Mouse (Mus musculus) brain, embryonic 14.5 days (tissue): ENCODE results near the gene Daglb.

ENCODE experiments used
- CTCF ChIP-seq: fragments of 200-500 bp; IDR thresholded peaks from 2 replicates; pipeline ENCODE4 v1.5.1; 2012; ENCODE audit warnings: inconsistent platforms, mild to moderate bottlenecking, moderate library complexity, borderline replicate concordance; ENCODE audit not compliant: insufficient read depth, insufficient read length; ENCODE audit errors: extremely low read depth
- POLR2A ChIP-seq: fragments of 200-500 bp; IDR thresholded peaks from 2 replicates; pipeline ENCODE4 v1.6.1; 2012; ENCODE audit warnings: mild to moderate bottlenecking, inconsistent platforms, borderline replicate concordance; ENCODE audit not compliant: poor library complexity, insufficient read depth, insufficient read length, severe bottlenecking; ENCODE audit errors: extremely low read depth

DNA sequence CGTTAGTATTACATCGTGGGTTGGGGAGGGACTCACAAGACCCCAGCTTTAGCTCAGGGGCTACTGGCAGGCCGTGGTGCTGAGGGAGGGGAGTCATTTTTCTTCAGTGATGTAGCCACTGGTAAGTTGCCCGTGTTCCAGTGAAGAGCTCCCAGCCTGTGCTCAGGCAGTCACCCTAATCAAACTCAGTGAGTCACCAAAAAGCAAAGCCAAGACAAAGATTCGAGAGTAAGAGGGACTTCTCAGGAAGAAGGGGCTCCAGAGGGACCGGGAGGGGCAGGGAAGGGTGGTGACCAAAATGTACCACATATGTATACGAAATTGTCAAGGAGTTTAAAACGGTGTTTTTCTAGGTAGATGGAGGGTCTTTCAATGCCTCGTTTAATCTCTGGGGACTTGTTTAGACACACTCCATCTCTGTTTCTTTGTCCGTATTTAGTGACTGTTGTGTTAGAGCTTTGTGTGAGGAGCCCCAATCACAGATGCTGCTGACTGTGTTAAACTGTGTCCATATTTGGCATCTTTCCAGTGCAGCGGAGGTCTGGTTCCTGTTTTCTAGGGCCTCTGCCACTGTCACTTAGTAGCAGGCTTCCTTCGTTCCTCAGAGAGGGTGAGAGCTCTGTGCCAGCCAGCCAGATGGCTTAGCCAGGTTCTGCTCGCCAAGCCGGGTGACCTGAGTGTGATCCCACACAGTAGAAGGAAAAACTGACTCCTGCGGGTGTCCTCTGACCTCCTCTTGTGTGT, 6.2 kb downstream of the Daglb start:
- no peak for TF ChIP-seq POLR2A
- no peak for TF ChIP-seq CTCF
